Mouse (Mus musculus): ENCODE measurements around the gene Slx4ip. TPM values are rescaled to one million over a fixed set of nuclear protein-coding genes. Genes with fewer than 3 reads are reported as not detected.

The Slx4ip gene
- polyA plus RNA-seq, 1 experiment from 2014 or later = 7.3 TPM

GRCm38 (mm10) chr2:136981062-136981879 is 90.3 kb downstream of the Slx4ip start:
- WGBS = 45% methylated on average over 10 of the region's 10 CpGs
- Histone ChIP-seq H3K4me3 (ENCODE audit: low read length) (no peak overlapping the region), H3K27me3 (ENCODE audit: control insufficient read depth, insufficient read depth, low read depth, low read length) (no peaks in the 10 kb centered on the region), H3K9ac (ENCODE audit: low read length) (0 out of 2 replicates have a peak overlapping the region, but pooled peaks have one; percentile 6), H3K36me3 (ENCODE audit: control insufficient read depth, insufficient read depth, low read length) (no peaks in the 10 kb centered on the region), H3K27ac (ENCODE audit: low read length) (no peak overlapping the region), H3K9me3 (ENCODE audit: control insufficient read depth, low read length) (no peaks in the 10 kb centered on the region), H3K4me1 (replicated peaks; ENCODE audit: control insufficient read depth, insufficient read depth, low read length) (no peaks in the 10 kb centered on the region), H3K4me2 (ENCODE audit: low read depth, low read length) (no peak overlapping the region)
- ATAC-seq (ENCODE audit: low read depth) = no peak

- H3K9me3 ChIP-seq (ENCODE audit: control insufficient read depth, low read length) = no peaks in the 10 kb centered on the region
- no peak overlapping the region for H3K4me2 ChIP-seq (ENCODE audit: low read depth, low read length)
- H3K4me3 ChIP-seq (ENCODE audit: low read length) = no peak overlapping the region
- no peak overlapping the region for H3K9ac ChIP-seq (ENCODE audit: low read length)
- H3K27me3 ChIP-seq (ENCODE audit: control insufficient read depth, insufficient read depth, low read depth, low read length) = no peaks in the 10 kb centered on the region
- H3K4me1 ChIP-seq (replicated peaks; ENCODE audit: control insufficient read depth, insufficient read depth, low read length) = no peaks in the 10 kb centered on the region
- ATAC-seq (ENCODE audit: low read depth) = no peak
- no peak overlapping the region for H3K27ac ChIP-seq (ENCODE audit: low read length)
- H3K36me3 ChIP-seq (ENCODE audit: control insufficient read depth, insufficient read depth, low read length) = no peaks in the 10 kb centered on the region
- WGBS = 92% methylated on average over 2 of the region's 2 CpGs
Measured at GRCm38 (mm10) chr2:136983959-136984358, 92.9 kb downstream of the Slx4ip start.

- Histone ChIP-seq H3K9me3 (ENCODE audit: control insufficient read depth, low read length) (no peaks in the 10 kb centered on the region), H3K9ac (ENCODE audit: low read length) (no peak overlapping the region), H3K4me3 (ENCODE audit: low read length) (no peak overlapping the region), H3K36me3 (ENCODE audit: control insufficient read depth, insufficient read depth, low read length) (no peaks in the 10 kb centered on the region), H3K27me3 (ENCODE audit: control insufficient read depth, insufficient read depth, low read depth, low read length) (no peaks in the 10 kb centered on the region), H3K4me1 (replicated peaks; ENCODE audit: control insufficient read depth, insufficient read depth, low read length) (no peaks in the 10 kb centered on the region), H3K4me2 (ENCODE audit: low read depth, low read length) (no peak overlapping the region), H3K27ac (ENCODE audit: low read length) (no peak overlapping the region)
- no peak for ATAC-seq (ENCODE audit: low read depth)
- 74% methylated on average over 6 of the region's 6 CpGs for WGBS
Measured at GRCm38 (mm10) chr2:136985998-136986730, 95.1 kb downstream of the Slx4ip start.

DNA sequence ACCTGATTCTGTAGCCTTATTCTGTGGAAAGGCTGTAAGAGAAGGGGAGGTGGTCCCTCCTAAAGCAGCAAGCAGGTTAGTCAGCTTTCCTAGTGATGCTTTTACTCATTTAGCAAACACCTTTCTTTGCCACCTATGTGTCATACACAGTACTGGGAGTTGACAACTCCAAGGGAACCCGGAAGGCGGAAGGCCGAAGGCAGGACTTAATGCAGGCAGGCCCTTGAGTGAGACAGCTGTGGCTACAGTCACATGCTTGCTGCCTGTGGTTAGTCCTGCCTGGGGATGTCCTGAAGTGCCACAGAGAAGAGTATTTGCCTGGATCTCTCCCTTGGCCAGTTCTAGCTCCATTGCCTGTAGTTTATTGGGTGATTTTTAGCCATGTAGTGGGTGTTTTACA is 102.1 kb downstream of the Slx4ip start:
- 84% methylated on average over 3 of the region's 3 CpGs for WGBS
- Histone ChIP-seq H3K4me2 (ENCODE audit: low read depth, low read length) (no peak overlapping the region), H3K9me3 (ENCODE audit: control insufficient read depth, low read length) (no peaks in the 10 kb centered on the region), H3K9ac (ENCODE audit: low read length) (no peak overlapping the region), H3K27ac (ENCODE audit: low read length) (no peak overlapping the region), H3K4me3 (ENCODE audit: low read length) (no peak overlapping the region), H3K4me1 (replicated peaks; ENCODE audit: control insufficient read depth, insufficient read depth, low read length) (no peaks in the 10 kb centered on the region), H3K36me3 (ENCODE audit: control insufficient read depth, insufficient read depth, low read length) (no peaks in the 10 kb centered on the region), H3K27me3 (ENCODE audit: control insufficient read depth, insufficient read depth, low read depth, low read length) (no peaks in the 10 kb centered on the region)
- no peak for ATAC-seq (ENCODE audit: low read depth)

GRCm38 (mm10) chr2:136997104-136997503 is 106.1 kb downstream of the Slx4ip start:
- no peak overlapping the region for H3K4me3 ChIP-seq (ENCODE audit: low read length)
- no peaks in the 10 kb centered on the region for H3K27me3 ChIP-seq (ENCODE audit: control insufficient read depth, insufficient read depth, low read depth, low read length)
- no peak overlapping the region for H3K4me2 ChIP-seq (ENCODE audit: low read depth, low read length)
- no peak overlapping the region for H3K9ac ChIP-seq (ENCODE audit: low read length)
- no peaks in the 10 kb centered on the region for H3K4me1 ChIP-seq (replicated peaks; ENCODE audit: control insufficient read depth, insufficient read depth, low read length)
- no peak for ATAC-seq (ENCODE audit: low read depth)
- no peaks in the 10 kb centered on the region for H3K9me3 ChIP-seq (ENCODE audit: control insufficient read depth, low read length)
- no peak overlapping the region for H3K27ac ChIP-seq (ENCODE audit: low read length)
- no peaks in the 10 kb centered on the region for H3K36me3 ChIP-seq (ENCODE audit: control insufficient read depth, insufficient read depth, low read length)

DNA sequence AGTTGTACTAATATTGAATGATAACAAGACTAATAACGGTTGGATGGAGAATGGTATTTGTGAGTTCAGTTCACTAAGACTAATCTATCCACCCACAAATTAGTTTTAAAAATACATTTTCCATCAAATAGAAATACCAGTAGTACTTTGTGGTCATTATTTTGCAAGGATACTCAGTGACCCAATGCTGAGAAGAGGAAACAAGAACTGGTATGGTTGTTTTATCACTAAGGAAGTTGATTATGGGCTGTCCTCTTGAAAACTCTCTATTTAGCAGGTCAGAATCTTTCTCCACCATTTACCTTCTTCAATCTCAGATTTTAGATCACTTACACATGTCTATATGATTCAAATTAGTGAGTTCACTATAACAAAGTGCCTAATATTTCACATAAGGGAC is 111.0 kb downstream of the Slx4ip start:
- Histone ChIP-seq H3K27ac (ENCODE audit: low read length) (no peak overlapping the region), H3K36me3 (ENCODE audit: control insufficient read depth, insufficient read depth, low read length) (no peaks in the 10 kb centered on the region), H3K9me3 (ENCODE audit: control insufficient read depth, low read length) (no peaks in the 10 kb centered on the region), H3K4me2 (ENCODE audit: low read depth, low read length) (no peak overlapping the region), H3K27me3 (ENCODE audit: control insufficient read depth, insufficient read depth, low read depth, low read length) (no peaks in the 10 kb centered on the region), H3K4me1 (replicated peaks; ENCODE audit: control insufficient read depth, insufficient read depth, low read length) (no peaks in the 10 kb centered on the region), H3K9ac (ENCODE audit: low read length) (no peak overlapping the region), H3K4me3 (ENCODE audit: low read length) (no peak overlapping the region)
- no peak for ATAC-seq (ENCODE audit: low read depth)
- 96% methylated on average over 1 of the region's 1 CpGs for WGBS

- Histone ChIP-seq H3K27ac (ENCODE audit: low read length) (no peak overlapping the region), H3K4me2 (ENCODE audit: low read depth, low read length) (no peak overlapping the region), H3K27me3 (ENCODE audit: control insufficient read depth, insufficient read depth, low read depth, low read length) (no peaks in the 10 kb centered on the region), H3K4me3 (ENCODE audit: low read length) (no peak overlapping the region), H3K36me3 (ENCODE audit: control insufficient read depth, insufficient read depth, low read length) (no peaks in the 10 kb centered on the region), H3K4me1 (replicated peaks; ENCODE audit: control insufficient read depth, insufficient read depth, low read length) (no peaks in the 10 kb centered on the region), H3K9me3 (ENCODE audit: control insufficient read depth, low read length) (no peaks in the 10 kb centered on the region), H3K9ac (ENCODE audit: low read length) (no peak overlapping the region)
- no peak for ATAC-seq (ENCODE audit: low read depth)
- 59% methylated on average over 1 of the region's 1 CpGs for WGBS
Measured at GRCm38 (mm10) chr2:137006656-137007055, 115.6 kb downstream of the Slx4ip start.

DNA sequence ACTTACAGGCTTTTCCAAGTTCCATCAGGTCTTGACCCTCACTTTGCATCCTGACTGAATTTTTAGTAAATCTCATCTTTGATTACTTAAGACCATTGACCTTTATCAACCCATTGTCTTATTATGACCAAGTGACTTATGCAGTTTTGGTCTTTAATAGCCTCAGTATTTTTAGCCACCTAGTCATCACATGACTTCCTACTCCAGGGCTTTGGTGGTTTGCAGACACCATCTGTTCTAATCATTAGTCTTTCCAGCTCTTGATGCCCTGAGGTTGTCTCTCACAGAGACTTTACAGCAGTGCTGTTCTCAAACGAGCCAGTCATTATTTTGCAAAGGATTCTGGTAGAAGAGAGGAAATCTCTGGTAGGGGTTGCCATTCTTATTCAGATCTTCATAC is 121.0 kb downstream of the Slx4ip start:
- Histone ChIP-seq H3K9me3 (ENCODE audit: control insufficient read depth, low read length) (no peaks in the 10 kb centered on the region), H3K27me3 (ENCODE audit: control insufficient read depth, insufficient read depth, low read depth, low read length) (no peaks in the 10 kb centered on the region), H3K9ac (ENCODE audit: low read length) (no peak overlapping the region), H3K4me1 (replicated peaks; ENCODE audit: control insufficient read depth, insufficient read depth, low read length) (no peaks in the 10 kb centered on the region), H3K36me3 (ENCODE audit: control insufficient read depth, insufficient read depth, low read length) (no peaks in the 10 kb centered on the region), H3K4me3 (ENCODE audit: low read length) (no peak overlapping the region), H3K27ac (ENCODE audit: low read length) (no peak overlapping the region), H3K4me2 (ENCODE audit: low read depth, low read length) (no peak overlapping the region)
- WGBS = 56% methylated on average over 1 of the region's 1 CpGs
- no peak for ATAC-seq (ENCODE audit: low read depth)

DNA sequence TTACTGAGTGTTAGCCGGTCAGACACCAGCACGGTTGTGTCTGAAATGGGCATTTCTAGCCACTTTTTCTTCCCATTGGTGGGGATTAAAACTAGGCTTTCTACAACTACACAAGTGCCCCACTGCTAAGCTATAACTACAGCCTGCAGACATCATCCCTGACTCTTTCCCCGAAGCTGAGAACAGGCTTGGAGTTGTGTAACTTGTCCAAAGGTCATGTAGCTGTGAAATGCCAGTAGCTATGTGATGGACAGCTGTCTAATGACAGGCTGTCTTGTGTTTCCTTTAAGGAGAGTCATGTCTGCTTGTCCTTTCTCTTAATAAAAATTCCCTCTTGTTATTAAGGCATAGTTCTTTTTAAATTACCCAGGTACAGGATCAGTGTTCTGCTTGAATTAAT is 122.1 kb downstream of the Slx4ip start:
- Histone ChIP-seq H3K4me2 (ENCODE audit: low read depth, low read length) (no peak overlapping the region), H3K27ac (ENCODE audit: low read length) (no peak overlapping the region), H3K36me3 (ENCODE audit: control insufficient read depth, insufficient read depth, low read length) (no peaks in the 10 kb centered on the region), H3K9me3 (ENCODE audit: control insufficient read depth, low read length) (no peaks in the 10 kb centered on the region), H3K9ac (ENCODE audit: low read length) (no peak overlapping the region), H3K4me1 (replicated peaks; ENCODE audit: control insufficient read depth, insufficient read depth, low read length) (no peaks in the 10 kb centered on the region), H3K4me3 (ENCODE audit: low read length) (no peak overlapping the region), H3K27me3 (ENCODE audit: control insufficient read depth, insufficient read depth, low read depth, low read length) (no peaks in the 10 kb centered on the region)
- 76% methylated on average over 3 of the region's 3 CpGs for WGBS
- ATAC-seq (ENCODE audit: low read depth) = no peak
